Mouse (Mus musculus) thymus, adult 2 months (tissue): ENCODE results near the gene Ube2v1.

Source experiments
- CTCF ChIP-seq: fragments of 200-500 bp; IDR thresholded peaks from 2 replicates; pipeline ENCODE4 v1.5.1; 2012; ENCODE audit warnings: mild to moderate bottlenecking, control low read depth, low read length, moderate library complexity, borderline replicate concordance; ENCODE audit not compliant: control insufficient read depth, poor library complexity, insufficient read depth; ENCODE audit errors: extremely low read depth
- POLR2A ChIP-seq: fragments of 200-500 bp; IDR thresholded peaks from 2 replicates; pipeline ENCODE4 v1.6.1; 2012; ENCODE audit warnings: mild to moderate bottlenecking, low read length, control low read depth, moderate library complexity; ENCODE audit not compliant: control insufficient read depth, poor library complexity, insufficient read depth; ENCODE audit errors: extremely low read depth

DNA sequence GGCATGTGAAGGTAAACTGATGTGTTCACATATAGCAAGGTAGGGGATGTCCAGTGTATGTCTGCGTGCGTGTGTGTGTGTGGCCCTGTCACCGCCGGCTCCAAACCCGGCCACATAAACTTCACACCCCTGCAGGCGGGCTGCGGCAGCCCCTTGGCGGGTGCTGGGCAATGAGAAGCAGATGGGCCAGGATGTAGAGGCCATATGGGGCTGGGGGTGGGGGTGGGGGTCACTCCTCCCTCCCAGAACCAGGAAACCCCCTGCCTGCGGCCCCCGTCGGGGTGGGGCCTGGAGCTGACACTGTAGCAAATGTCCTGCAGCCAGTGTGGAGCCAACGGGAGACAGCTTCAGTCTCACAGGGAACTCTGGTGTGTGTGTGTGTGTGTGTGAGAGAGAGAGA is 68.2 kb downstream of the Ube2v1 start:
- no peak for TF ChIP-seq POLR2A
- no peak for TF ChIP-seq CTCF
